Mouse (Mus musculus): Measurements from ENCODE around the gene Gpr146. TPM values are rescaled to one million over a fixed set of nuclear protein-coding genes. Genes with fewer than 3 reads are reported as not detected.

Gene Gpr146
- polyA plus RNA-seq, 1 experiment = 15.4 TPM

DNA sequence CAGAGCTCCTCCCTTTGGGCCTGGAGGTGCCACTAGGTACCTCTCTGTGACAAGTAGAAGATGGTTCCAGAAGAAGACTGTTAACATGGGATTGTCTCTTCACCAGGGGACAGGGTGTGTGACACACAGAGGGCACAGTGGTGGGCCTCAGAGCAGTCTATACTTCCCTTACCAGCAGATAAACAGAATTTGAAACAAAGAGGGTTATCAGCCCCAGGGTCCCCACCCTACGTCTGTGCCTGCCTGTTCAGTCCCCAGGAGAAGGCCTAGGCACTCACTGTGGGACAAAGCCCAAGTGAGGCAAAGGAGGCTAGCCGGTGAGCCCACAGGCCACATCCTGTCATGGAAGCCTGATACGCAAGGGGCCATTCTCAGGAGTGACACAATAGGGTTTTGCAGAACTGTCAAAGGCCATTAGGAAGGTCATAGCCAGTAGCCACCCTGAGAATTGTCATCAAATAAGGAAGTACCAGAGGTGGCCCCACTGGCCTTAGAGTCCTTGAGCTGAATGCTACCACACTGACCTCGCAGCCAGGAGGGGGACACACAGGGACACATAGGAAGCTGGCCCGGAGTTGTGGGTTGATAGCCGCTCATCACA, 27.4 kb downstream of the Gpr146 start, which contains the start of gene C130050O18Rik:
TSS of gene C130050O18Rik (plus strand) at position 480 of the 601 bp plus-strand sequence.
- no peak for TF ChIP-seq GATA1 (IDR thresholded peaks at IDR 0.05; ENCODE audit: low read length)

DNA sequence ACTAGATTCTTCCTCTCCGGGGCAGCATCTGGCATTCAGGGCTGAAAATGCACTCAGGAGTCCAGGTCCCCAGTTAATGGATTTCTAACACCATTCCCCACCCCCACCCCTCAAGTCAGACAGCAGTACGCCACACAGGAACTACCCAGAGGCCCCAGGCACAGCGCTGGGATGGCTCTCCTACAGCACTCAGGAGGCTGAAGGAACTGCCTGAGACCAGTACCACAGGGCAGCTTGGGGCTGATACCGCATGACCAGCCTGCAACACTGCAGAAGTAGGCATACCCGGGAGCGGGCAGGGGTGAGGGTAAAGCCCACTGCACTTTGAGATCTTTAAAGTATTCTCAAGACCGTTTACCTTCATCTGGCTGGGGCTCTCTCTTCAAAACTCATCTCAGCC, 28.0 kb downstream of the Gpr146 start:
- no peak for TF ChIP-seq GATA1 (IDR thresholded peaks at IDR 0.05; ENCODE audit: low read length)

DNA sequence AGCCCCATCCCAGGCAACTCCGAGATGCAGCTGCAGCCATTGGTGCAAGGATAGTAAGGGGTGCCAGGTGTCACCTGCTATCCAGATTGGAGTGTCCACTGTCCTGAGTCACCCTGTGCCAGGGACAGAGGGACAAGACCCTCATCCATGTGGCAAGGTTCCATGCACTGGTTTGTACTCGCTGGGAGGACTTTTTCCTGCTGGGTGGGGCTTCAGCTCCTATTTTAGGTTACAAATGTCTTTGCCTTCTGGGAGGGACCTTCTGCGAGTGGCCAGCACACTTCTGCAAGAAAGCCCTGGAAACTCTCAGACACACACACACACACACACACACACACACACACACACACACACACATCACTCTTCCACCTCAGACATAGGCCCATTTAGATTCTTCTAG, 28.5 kb downstream of the Gpr146 start:
- TF ChIP-seq GATA1 (IDR thresholded peaks at IDR 0.05; ENCODE audit: low read length) = no peak

- TF ChIP-seq GATA1 (IDR thresholded peaks at IDR 0.05; ENCODE audit: low read length) = no peak
Measured at GRCm38 (mm10) chr5:139407121-139407885, 29.8 kb downstream of the Gpr146 start.

GRCm38 (mm10) chr5:139408511-139408910, 31.0 kb downstream of the Gpr146 start:
- TF ChIP-seq GATA1 (IDR thresholded peaks at IDR 0.05; ENCODE audit: low read length) = no peak

- no peak for TF ChIP-seq GATA1 (IDR thresholded peaks at IDR 0.05; ENCODE audit: low read length)
Measured at GRCm38 (mm10) chr5:139409412-139409811, 31.9 kb downstream of the Gpr146 start.

DNA sequence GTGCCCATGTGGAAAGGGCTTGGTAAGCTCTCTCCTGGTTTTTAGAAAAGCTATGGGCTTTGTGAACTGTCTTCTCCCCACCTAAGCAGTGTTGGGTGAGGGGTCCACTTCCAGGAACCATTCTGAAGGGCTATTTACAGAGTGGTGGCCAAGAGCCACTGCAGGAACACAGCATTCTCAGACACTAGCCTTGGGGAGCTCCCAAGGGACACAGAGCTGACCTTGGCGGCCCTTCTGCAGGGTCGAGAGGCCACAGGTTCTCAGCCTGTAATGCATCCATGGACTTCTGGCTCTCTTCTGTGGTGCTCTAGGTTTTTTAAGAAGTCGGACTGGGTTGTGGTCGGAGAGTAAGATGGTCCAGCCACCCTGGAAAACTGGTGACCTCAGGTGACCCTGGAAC, 32.6 kb downstream of the Gpr146 start:
- no peak for TF ChIP-seq GATA1 (IDR thresholded peaks at IDR 0.05; ENCODE audit: low read length)

DNA sequence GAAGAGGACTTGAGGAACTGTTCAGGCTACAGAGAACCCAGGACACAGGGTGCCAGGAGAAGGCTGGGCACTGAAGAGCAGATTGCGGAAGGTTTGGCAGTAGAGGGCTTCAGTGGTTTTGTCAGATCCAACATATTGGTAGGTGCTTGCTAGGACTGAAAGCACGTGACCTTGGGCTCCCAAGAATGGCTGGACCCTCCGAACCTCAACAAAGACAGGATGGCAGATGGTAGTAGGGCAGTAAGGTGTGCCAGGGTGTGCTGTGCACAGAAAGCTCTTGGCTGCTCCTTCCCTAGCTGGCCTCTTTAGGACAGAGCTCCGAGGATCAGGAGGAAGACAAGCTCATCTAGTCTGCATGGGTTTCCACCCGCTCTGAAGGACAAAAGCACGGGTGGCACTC, 33.6 kb downstream of the Gpr146 start:
- TF ChIP-seq GATA1 (IDR thresholded peaks at IDR 0.05; ENCODE audit: low read length) = no peak

DNA sequence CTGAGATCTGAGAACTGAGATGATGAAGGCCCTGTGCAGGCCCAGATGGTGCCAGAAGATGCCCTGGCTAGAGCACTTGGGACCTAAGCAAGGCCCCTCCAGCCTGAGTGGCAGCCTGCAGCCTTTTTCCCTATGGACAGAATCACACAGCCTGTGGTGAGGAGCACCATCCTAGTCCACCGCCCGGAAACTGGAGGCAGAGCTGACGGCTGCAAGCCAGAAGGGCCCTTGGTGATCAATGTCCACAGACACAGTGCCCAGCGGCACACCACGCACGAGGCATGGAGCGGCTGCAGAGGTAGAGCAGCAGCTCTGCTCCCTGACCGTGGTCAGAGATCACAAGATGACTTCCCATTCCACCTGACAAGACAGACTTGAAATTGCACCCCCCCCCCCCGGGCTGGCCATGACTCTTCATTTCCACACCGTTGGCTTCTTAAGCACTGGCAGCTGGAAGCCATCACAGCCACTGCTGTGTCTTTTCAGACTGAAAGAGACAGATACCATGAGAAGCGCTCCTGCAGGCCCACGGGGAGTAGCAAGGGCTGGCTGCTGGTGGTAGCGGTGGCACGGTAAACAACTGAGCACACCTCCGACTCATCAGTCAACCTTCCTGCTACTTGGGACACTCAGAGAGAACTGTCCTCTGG, 34.3 kb downstream of the Gpr146 start:
- TF ChIP-seq GATA1 (IDR thresholded peaks at IDR 0.05; ENCODE audit: low read length) = no peak

- no peak for TF ChIP-seq GATA1 (IDR thresholded peaks at IDR 0.05; ENCODE audit: low read length)
Measured at GRCm38 (mm10) chr5:139413545-139413944, 36.0 kb downstream of the Gpr146 start.

- TF ChIP-seq GATA1 (IDR thresholded peaks at IDR 0.05; ENCODE audit: low read length) = no peak
Measured at GRCm38 (mm10) chr5:139415001-139415400, 37.5 kb downstream of the Gpr146 start.

DNA sequence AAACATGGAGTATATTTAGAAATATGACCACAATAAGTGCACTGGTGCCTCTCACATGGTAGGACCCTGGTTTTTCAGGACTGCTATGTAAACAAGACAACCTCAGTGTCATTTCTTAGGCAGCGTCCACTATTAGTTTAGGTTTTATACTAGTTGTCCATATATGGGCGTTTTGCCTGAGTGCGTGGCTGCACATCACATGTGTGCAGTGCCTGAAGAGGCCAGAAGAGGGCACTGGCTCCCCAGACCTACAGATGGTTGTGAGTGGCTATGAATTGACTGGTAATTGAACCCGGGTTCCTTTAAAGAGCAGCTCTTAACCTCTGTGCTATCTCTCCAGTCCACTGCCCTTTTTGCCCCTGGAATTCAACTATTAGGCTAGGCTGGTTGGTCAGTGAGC, 39.4 kb downstream of the Gpr146 start:
- TF ChIP-seq GATA1 (IDR thresholded peaks at IDR 0.05; ENCODE audit: low read length) = no peak

DNA sequence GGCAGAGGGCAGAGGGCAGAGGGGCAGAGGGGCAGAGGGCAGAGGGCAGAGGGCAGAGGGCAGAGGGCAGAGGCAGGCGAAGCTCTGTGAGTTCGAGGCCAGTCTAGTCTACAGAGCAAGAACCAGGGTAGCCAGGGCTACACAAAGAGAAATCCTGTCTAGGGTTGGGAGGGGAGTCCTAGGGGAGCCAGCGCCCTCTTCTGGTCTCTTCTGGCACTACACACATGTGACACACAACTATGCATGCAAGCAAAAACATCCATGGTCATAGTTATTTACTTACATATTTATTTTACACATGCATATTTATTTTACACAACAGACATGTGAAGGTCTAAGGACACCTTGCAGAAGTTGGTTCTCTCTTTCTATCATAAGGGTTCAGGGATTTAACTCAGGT, 40.0 kb downstream of the Gpr146 start:
- no peak for TF ChIP-seq GATA1 (IDR thresholded peaks at IDR 0.05; ENCODE audit: low read length)

- TF ChIP-seq GATA1 (IDR thresholded peaks at IDR 0.05; ENCODE audit: low read length) = no peak
Measured at GRCm38 (mm10) chr5:139418110-139418509, 40.6 kb downstream of the Gpr146 start.

DNA sequence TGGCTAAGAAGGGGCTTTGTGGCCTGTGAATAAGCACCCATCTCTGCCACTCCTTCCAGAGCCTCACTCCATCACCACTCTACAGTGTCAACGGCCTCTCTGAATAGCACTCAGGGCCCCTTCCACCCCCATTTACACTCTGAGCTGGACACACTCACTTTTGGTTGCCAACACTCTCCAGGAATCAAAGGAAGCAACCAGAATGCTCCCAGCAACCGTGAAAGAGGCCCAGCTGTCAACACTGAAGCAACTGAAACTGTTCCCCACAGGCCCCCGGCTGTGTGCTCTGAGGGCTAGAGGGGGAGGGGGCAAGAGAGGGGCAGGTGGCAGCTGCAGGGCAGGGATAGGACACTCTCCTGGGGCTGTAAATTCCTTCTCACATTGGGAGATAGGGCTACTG, 41.1 kb downstream of the Gpr146 start:
- TF ChIP-seq GATA1 (IDR thresholded peaks at IDR 0.05; ENCODE audit: low read length) = no peak

DNA sequence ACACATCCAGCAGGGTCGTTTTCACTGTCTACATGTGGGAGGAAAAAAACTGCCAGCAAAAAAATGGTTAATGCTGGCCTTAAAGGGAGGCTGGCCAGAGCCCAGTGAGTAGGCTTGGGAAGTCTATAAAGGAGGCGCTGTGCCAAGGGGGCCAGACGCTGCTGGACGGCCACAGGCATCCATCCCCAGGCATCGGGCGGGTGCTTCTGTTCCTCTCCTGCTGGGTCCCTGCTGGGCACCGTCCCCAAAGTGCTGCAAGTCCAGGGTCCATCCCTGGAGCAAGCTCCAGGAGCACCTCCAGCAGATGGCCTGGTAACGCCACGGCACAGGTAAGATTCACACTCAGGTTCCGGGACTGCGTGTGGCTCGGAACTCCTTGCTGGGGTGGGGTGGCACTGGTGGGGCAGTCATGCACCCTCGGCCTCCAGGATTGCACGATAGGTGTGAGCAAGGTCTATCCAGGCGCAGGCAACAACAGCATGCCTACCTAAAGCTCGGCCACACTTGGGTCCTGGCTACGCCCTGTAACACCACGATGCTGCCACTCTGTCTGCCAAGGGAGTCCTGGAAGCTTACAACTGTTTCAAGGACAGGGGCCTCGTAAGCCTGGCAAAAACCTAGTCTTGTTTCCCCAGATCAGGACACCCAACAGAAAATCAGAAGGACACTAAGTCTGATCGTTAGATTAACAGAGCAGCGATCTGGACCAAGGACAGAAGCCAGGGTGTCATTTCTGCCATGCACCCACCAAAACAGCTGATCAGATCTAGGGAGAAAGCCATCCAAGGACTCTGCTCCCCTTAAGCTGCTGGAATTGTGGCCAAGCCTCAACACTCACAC, 45.7 kb downstream of the Gpr146 start, which contains the start of gene Gper1:
TSS of gene Gper1 (plus strand) at position 126 of the 840 bp plus-strand sequence.
- no peak for TF ChIP-seq GATA1 (IDR thresholded peaks at IDR 0.05; ENCODE audit: low read length)
